Mouse (Mus musculus) CH12.LX (cell line): ENCODE results near the gene Prkca. TPM values are rescaled to one million over a fixed set of nuclear protein-coding genes. Genes with fewer than 3 reads are reported as not detected.

Source experiments
- DNase-seq: peaks from one replicate; pipeline ENCODE4 v3.0.0-alpha.2; 2013; ENCODE audit errors: extremely low read depth
- H3K27ac ChIP-seq: 2 replicates; pipeline ENCODE4 v1.5.1; 2012; ENCODE audit warnings: low read depth, mild to moderate bottlenecking, control low read depth, moderate library complexity; ENCODE audit not compliant: insufficient read depth
- H3K27me3 ChIP-seq: replicated peaks from 2 replicates; pipeline ENCODE3; 2012; ENCODE audit warnings: inconsistent platforms
- H3K36me3 ChIP-seq, 2 experiments: replicated peaks in 1 of 2; 2 replicates each; pipeline versions ENCODE3 to v1.6.1; 2012; ENCODE audit warnings: inconsistent platforms in 1 of 2, low read length in 1 of 2, mild to moderate bottlenecking in 1 of 2, mixed read lengths in 1 of 2, moderate library complexity in 1 of 2; ENCODE audit not compliant: control insufficient read depth in 1 of 2, insufficient read depth in 1 of 2
- H3K4me1 ChIP-seq, 2 experiments: 2 replicates each; pipeline ENCODE4 v1.6.1; 2012; ENCODE audit warnings: inconsistent platforms in 1 of 2, moderate library complexity in 1 of 2; ENCODE audit not compliant: insufficient read depth in 2 of 2, control insufficient read depth in 1 of 2
- H3K4me2 ChIP-seq: 2 replicates; pipeline ENCODE4 v1.6.1; 2012; ENCODE audit warnings: low read depth, mild to moderate bottlenecking, control low read depth; ENCODE audit not compliant: poor library complexity, insufficient read depth, severe bottlenecking
- H3K4me3 ChIP-seq, 3 experiments: fragments of 150-350 bp in 1 of 3; sonication (generic) in 1 of 3; replicated peaks in 1 of 3; 2 replicates each; pipeline versions ENCODE3 to v1.5.1; 2011 to 2012; ENCODE audit warnings: low read depth in 2 of 3, low read length in 2 of 3, mild to moderate bottlenecking in 2 of 3, moderate library complexity in 2 of 3, control low read depth in 1 of 3, improper control_type of control experiment in 1 of 3, inconsistent platforms in 1 of 3, mixed read lengths in 1 of 3; ENCODE audit not compliant: poor library complexity in 1 of 3
- H3K79me2 ChIP-seq: replicated peaks from 2 replicates; pipeline ENCODE4 v1.6.1; 2012; ENCODE audit warnings: mild to moderate bottlenecking, moderate library complexity; ENCODE audit not compliant: control insufficient read depth, poor library complexity, insufficient read depth, severe bottlenecking; ENCODE audit errors: extremely low read depth
- H3K9ac ChIP-seq: 2 replicates; pipeline ENCODE4 v1.6.1; 2012; ENCODE audit warnings: low read depth, mild to moderate bottlenecking, control low read depth, moderate library complexity; ENCODE audit not compliant: insufficient read depth
- H3K9me3 ChIP-seq: replicated peaks from 2 replicates; pipeline ENCODE3; 2012; ENCODE audit warnings: low read length, inconsistent platforms, mixed read lengths
- BHLHE40 ChIP-seq: IDR thresholded peaks from 2 replicates; pipeline ENCODE4 v1.6.1; 2011; ENCODE audit warnings: mild to moderate bottlenecking, low read depth, low read length, improper control_type of control experiment
- CHD1 ChIP-seq: IDR thresholded peaks from 2 replicates; pipeline ENCODE4 v1.6.1; 2012; ENCODE audit warnings: low read depth, low read length, improper control_type of control experiment, inconsistent platforms
- ELF1 ChIP-seq: IDR thresholded peaks from 2 replicates; pipeline ENCODE4 v1.6.1; 2014; ENCODE audit warnings: low read depth, mild to moderate bottlenecking, inconsistent platforms, low read length, improper control_type of control experiment
- EP300 ChIP-seq: IDR thresholded peaks from 2 replicates; pipeline ENCODE4 v1.6.1; 2011; ENCODE audit warnings: low read length, improper control_type of control experiment
- JUN ChIP-seq: IDR thresholded peaks from 2 replicates; pipeline ENCODE4 v1.6.1; 2011; ENCODE audit warnings: low read depth, mild to moderate bottlenecking, low read length, improper control_type of control experiment, moderate library complexity; ENCODE audit not compliant: insufficient read depth
- JUND ChIP-seq: conservative IDR thresholded peaks from 2 replicates; pipeline ENCODE4 v1.6.1; 2011; ENCODE audit warnings: low read depth, low read length, improper control_type of control experiment
- MAFK ChIP-seq: IDR thresholded peaks from 2 replicates; pipeline ENCODE4 v1.6.1; 2011; ENCODE audit warnings: low read length, improper control_type of control experiment; ENCODE audit not compliant: insufficient replicate concordance
- MXI1 ChIP-seq: IDR thresholded peaks from 2 replicates; pipeline ENCODE4 v1.6.1; 2011; ENCODE audit warnings: mild to moderate bottlenecking, low read depth, low read length, improper control_type of control experiment
- MYC ChIP-seq: IDR thresholded peaks from 2 replicates; pipeline ENCODE4 v1.6.1; 2011; ENCODE audit warnings: low read depth, mild to moderate bottlenecking, improper control_type of control experiment, low read length
- NRF1 ChIP-seq: IDR thresholded peaks from 2 replicates; pipeline ENCODE4 v1.6.1; 2014; ENCODE audit warnings: low read depth, mild to moderate bottlenecking, inconsistent platforms, low read length, improper control_type of control experiment, moderate library complexity
- TCF12 ChIP-seq: IDR thresholded peaks from 2 replicates; pipeline ENCODE4 v1.6.1; 2014; ENCODE audit warnings: low read depth, mild to moderate bottlenecking, inconsistent platforms, low read length, improper control_type of control experiment
- UBTF ChIP-seq: IDR thresholded peaks from 2 replicates; pipeline ENCODE4 v1.6.1; 2012; ENCODE audit warnings: low read depth, mild to moderate bottlenecking, inconsistent platforms, low read length, improper control_type of control experiment, moderate library complexity
- USF1 ChIP-seq: IDR thresholded peaks from 2 replicates; pipeline ENCODE4 v1.6.1; 2014; ENCODE audit warnings: low read depth, mild to moderate bottlenecking, inconsistent platforms, low read length, improper control_type of control experiment
- ZC3H11A ChIP-seq: IDR thresholded peaks from 2 replicates; pipeline ENCODE4 v1.6.1; 2012; ENCODE audit warnings: low read depth, mild to moderate bottlenecking, inconsistent platforms, low read length, improper control_type of control experiment
- ZMIZ1 ChIP-seq: IDR thresholded peaks from 2 replicates; pipeline ENCODE4 v1.6.1; 2012; ENCODE audit warnings: low read depth, mild to moderate bottlenecking, inconsistent platforms, low read length, improper control_type of control experiment
- dilution Hi-C: fragments of 300-500 bp; cut with MboI; formaldehyde crosslinking; loops from 2 replicates; pipeline ENCODE4 v1.14.3; 2020; ENCODE audit warnings: low sequenced_read_pairs; ENCODE audit not compliant: extremely low pct_unique_long_range_greater_than_20kb, extremely low pct_ligation_motif_present
- in situ Hi-C: fragments of 300-500 bp; cut with MboI; formaldehyde crosslinking; loops from 3 replicates; pipeline ENCODE4 v1.14.3; 2019; ENCODE audit warnings: low sequenced_read_pairs, low pct_ligation_motif_present, low pct_unique_long_range_greater_than_20kb, mixed read lengths
- polyA plus RNA-seq: library from polyadenylated mRNA; unstranded; fragments of >175 nt; gene quantifications from 2 replicates; pipeline ENCODE4 v1.2.1, GENCODE M21; 2012; ENCODE audit warnings: low read depth; ENCODE audit not compliant: insufficient read length
- total RNA-seq, 2 experiments: library from RNA; depleted of rRNA; stranded (reverse); fragments of 300-350 nt in 1 of 2; fragments of >200 nt in 1 of 2; gene quantifications; 2 replicates each; pipeline ENCODE4 v1.2.3; 2012 to 2014

Gene Prkca
- total and polyA plus RNA-seq, 3 experiments = 40.0 to 107 (median 43.7) TPM

- dilution Hi-C loops (no loop called here), in situ Hi-C loops (no loop called here)
- H3K79me2 ChIP-seq = peaks cover 8% of the 10 kb centered on the region
- no peaks in the 10 kb centered on the region for H3K9me3 ChIP-seq
- DNase-seq = no peak
- TF ChIP-seq JUN = no peak
- no peak for TF ChIP-seq MYC
- peaks cover 5 to 66% of the 10 kb centered on the region in 2 experiments; a peak in 3 of 4 replicates for H3K4me1 ChIP-seq
- H3K27ac ChIP-seq = no peak overlapping the region
- H3K36me3 ChIP-seq = peaks cover 8 to 86% of the 10 kb centered on the region in 2 experiments
- no peak overlapping the region for H3K9ac ChIP-seq
- H3K4me3 ChIP-seq = no peak overlapping the region
- no peak overlapping the region for H3K4me2 ChIP-seq
- no peaks in the 10 kb centered on the region for H3K27me3 ChIP-seq
These were observed 49.4 kb downstream of the Prkca start for GRCm38 (mm10) chr11:108294305-108294813.

- Histone ChIP-seq H3K9ac (no peak overlapping the region), H3K9me3 (peaks cover 2% of the 10 kb centered on the region), H3K4me3 (no peak overlapping the region), H3K4me1 (peaks cover 5 to 68% of the 10 kb centered on the region in 2 experiments; a peak in 3 of 4 replicates), H3K36me3 (peaks cover 5 to 86% of the 10 kb centered on the region in 2 experiments)
- dilution Hi-C loops = no loop called here
- no peak for TF ChIP-seq MXI1
- no peak for TF ChIP-seq ELF1
- no peak for TF ChIP-seq ZMIZ1
- TF ChIP-seq EP300 = no peak
- TF ChIP-seq UBTF = no peak
- TF ChIP-seq ZC3H11A = no peak
- TF ChIP-seq CHD1 = no peak
- TF ChIP-seq USF1 = no peak
- TF ChIP-seq BHLHE40 = peak; percentile 10; the same call in 1 of the 2 replicates
- TF ChIP-seq, all 38 proteins: peak for 1
- no peaks in the 10 kb centered on the region for H3K27me3 ChIP-seq
- H3K4me2 ChIP-seq = no peak overlapping the region
- no peak for DNase-seq
- H3K79me2 ChIP-seq = peaks cover 8% of the 10 kb centered on the region
- H3K27ac ChIP-seq = no peak overlapping the region
- in situ Hi-C loops = no loop called here
These were observed 49.9 kb downstream of the Prkca start for GRCm38 (mm10) chr11:108293843-108294242.

- H3K9me3 ChIP-seq = peaks cover 5% of the 10 kb centered on the region
- in situ Hi-C loops (no loop called here), dilution Hi-C loops (no loop called here)
- H3K79me2 ChIP-seq = peaks cover 6% of the 10 kb centered on the region
- H3K27me3 ChIP-seq = no peaks in the 10 kb centered on the region
- no peak for DNase-seq
- no peak overlapping the region for H3K4me3 ChIP-seq
- peaks cover 4 to 88% of the 10 kb centered on the region in 2 experiments for H3K36me3 ChIP-seq
- TF ChIP-seq MXI1 (peak; percentile 31; the same call in 1 of the 2 replicates), ELF1 (no peak), EP300 (peak; percentile 51; the same call in 1 of the 2 replicates), BHLHE40 (peak; percentile 73), JUND (peak; percentile 36; the same call in 1 of the 2 replicates), TCF12 (0 out of 2 replicates have a peak, but pooled peaks have one; percentile 34), NRF1 (no peak), MAFK (no peak)
- H3K4me2 ChIP-seq = no peak overlapping the region
- H3K27ac ChIP-seq = no peak overlapping the region
- H3K9ac ChIP-seq = no peak overlapping the region
- H3K4me1 ChIP-seq = peaks cover 13 to 85% of the 10 kb centered on the region in 2 experiments
These were observed 54.5 kb downstream of the Prkca start for GRCm38 (mm10) chr11:108289192-108289591.
